Mouse (Mus musculus) limb, embryonic 10.5 days (tissue): ENCODE measurements around the gene Med25. TPM values are rescaled to one million over a fixed set of nuclear protein-coding genes. Genes with fewer than 3 reads are reported as not detected.

Experiments used
- DNase-seq: peaks from one replicate; pipeline ENCODE4 v3.0.0-alpha.2; 2017; ENCODE audit warnings: low spot score
- H3K27ac ChIP-seq: fragments of 300-500 bp; sonication (generic); 2 replicates; pipeline ENCODE4 v1.5.1; 2016; ENCODE audit warnings: mild to moderate bottlenecking
- H3K27me3 ChIP-seq: fragments of 300-500 bp; sonication (generic); 2 replicates; pipeline ENCODE4 v1.6.1; 2016; ENCODE audit warnings: low read depth, mild to moderate bottlenecking; ENCODE audit not compliant: poor library complexity, severe bottlenecking
- H3K36me3 ChIP-seq: fragments of 300-500 bp; sonication (generic); 2 replicates; pipeline ENCODE4 v1.6.1; 2016; ENCODE audit warnings: mild to moderate bottlenecking, moderate library complexity
- H3K4me1 ChIP-seq: fragments of 300-500 bp; sonication (generic); 2 replicates; pipeline ENCODE4 v1.6.1; 2016
- H3K4me3 ChIP-seq: fragments of 300-500 bp; sonication (generic); 2 replicates; pipeline ENCODE4 v1.5.1; 2016; ENCODE audit warnings: mild to moderate bottlenecking, moderate library complexity
- H3K9me3 ChIP-seq: fragments of 300-500 bp; sonication (generic); replicated peaks from 2 replicates; pipeline ENCODE4 v1.6.1; 2016; ENCODE audit warnings: mild to moderate bottlenecking
- WGBS: fragments of 180-500 bp; shearing (Covaris S2); methylation state at CpG from one replicate; pipeline ENCODE4 v1.1.7; 2016; 5-methylcytosine and 5-hydroxymethylcytosine counted together
- polyA plus RNA-seq: library from polyadenylated mRNA; unstranded; fragments of >200 nt; fragmentation: Nextera tagmentation; extraction: Ambion mirVana; gene quantifications from 2 replicates; pipeline ENCODE4 v1.2.1, GENCODE M21; 2016

The Med25 gene
- polyA plus RNA-seq, 1 experiment from 2014 or later, result 145 TPM

DNA sequence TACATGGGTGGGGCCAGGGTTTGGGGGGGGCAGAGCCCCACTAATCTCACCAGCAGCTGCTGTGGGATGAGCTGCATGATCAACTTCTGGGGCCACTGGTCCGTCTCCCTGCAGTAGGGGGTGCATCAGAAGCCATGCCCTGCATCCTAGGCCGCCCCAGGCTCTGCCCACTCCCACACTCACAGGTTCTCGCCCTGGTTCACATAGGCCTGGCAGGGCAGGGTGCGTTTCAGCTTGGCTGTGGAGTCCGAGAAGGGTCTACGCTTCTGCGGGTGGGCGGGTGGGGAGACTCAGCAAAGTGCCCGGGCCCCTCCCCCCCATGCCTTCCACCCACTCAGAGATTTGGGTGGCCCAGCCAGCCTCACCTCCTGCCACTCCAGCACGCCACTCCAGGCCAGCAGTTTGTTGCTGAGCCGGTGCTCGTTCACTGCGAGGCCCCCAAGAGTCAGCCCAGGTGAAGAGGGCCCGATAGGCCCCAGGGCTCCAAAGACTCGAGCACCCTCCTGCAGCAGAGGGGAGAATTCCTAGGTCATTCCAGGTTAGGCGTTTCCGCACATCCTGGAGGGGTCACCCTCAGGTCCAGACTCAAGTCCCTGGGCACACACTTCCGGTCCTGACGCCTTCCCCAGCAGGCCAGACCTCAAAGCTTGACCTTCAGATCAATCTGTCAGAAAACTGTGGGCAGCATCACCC, 25.4 kb downstream of the Med25 start:
- Histone ChIP-seq H3K4me1 (peaks cover 42% of the 10 kb centered on the region), H3K9me3 (no peaks in the 10 kb centered on the region), H3K36me3 (peaks cover 60% of the 10 kb centered on the region), H3K27ac (no peak overlapping the region; the same call in 1 of the 2 replicates), H3K4me3 (peak overlapping the region; percentile 98), H3K27me3 (no peaks in the 10 kb centered on the region)
- DNase-seq, result no peak
- WGBS, result 80% methylated on average over 19 of the region's 19 CpGs

DNA sequence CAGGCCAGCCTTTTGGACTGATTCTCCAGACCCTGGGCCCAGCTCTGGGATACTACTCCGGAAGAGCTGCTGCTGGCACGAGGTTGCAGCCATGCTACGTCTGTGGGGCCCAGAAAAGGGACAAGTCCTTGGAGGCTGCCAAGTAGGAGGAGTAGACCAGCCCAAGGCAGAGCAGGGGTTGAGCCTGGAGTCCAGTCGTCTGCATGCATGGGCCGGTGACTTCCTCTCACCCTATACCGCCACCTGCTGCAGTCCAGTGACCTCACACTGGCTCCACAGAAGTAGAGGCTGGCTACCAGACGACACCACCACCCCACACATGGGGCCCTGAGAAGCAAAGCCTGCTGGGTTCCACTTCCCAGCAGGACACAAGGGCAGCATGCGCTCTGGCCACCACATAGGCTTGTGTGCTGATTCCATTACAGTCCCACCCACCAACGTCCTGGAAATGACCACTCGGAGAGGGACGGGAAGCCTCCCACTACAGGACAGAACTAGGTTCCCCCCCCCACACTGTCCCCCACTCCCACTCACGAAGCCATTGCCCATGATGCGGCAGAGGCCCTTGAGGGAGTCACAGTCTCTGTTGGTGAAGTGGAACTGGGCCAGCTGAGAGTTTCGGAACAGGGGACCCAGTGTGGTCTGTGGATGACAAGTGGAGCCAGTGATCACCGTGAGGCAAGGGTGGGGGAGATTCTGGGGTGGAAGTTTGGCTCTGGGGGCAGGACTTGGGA, 26.1 kb downstream of the Med25 start:
- Histone ChIP-seq H3K9me3 (no peaks in the 10 kb centered on the region), H3K27me3 (no peaks in the 10 kb centered on the region), H3K4me1 (peaks cover 44% of the 10 kb centered on the region), H3K27ac (no peak overlapping the region; the same call in 1 of the 2 replicates), H3K4me3 (peak overlapping the region; percentile 98), H3K36me3 (peaks cover 67% of the 10 kb centered on the region)
- no peak for DNase-seq
- WGBS, result 74% methylated on average over 15 of the region's 15 CpGs

- H3K27ac ChIP-seq, result no peak overlapping the region
- WGBS, result 87% methylated on average over 24 of the region's 24 CpGs
- H3K27me3 ChIP-seq, result no peaks in the 10 kb centered on the region
- H3K36me3 ChIP-seq, result peaks cover 83% of the 10 kb centered on the region
- no peak for DNase-seq
- H3K4me1 ChIP-seq, result peaks cover 47% of the 10 kb centered on the region
- H3K9me3 ChIP-seq, result no peaks in the 10 kb centered on the region
- H3K4me3 ChIP-seq, result peak overlapping the region; percentile 7; the same call in 1 of the 2 replicates
Measured at GRCm38 (mm10) chr7:44864595-44865542, 27.6 kb downstream of the Med25 start.

- DNase-seq, result no peak
- Histone ChIP-seq H3K27ac (no peak overlapping the region), H3K27me3 (no peaks in the 10 kb centered on the region), H3K4me1 (peaks cover 43% of the 10 kb centered on the region), H3K36me3 (peaks cover 91% of the 10 kb centered on the region), H3K4me3 (no peak overlapping the region), H3K9me3 (no peaks in the 10 kb centered on the region)
- WGBS, result 90% methylated on average over 11 of the region's 11 CpGs
Measured at GRCm38 (mm10) chr7:44863982-44864494, 28.5 kb downstream of the Med25 start.

DNA sequence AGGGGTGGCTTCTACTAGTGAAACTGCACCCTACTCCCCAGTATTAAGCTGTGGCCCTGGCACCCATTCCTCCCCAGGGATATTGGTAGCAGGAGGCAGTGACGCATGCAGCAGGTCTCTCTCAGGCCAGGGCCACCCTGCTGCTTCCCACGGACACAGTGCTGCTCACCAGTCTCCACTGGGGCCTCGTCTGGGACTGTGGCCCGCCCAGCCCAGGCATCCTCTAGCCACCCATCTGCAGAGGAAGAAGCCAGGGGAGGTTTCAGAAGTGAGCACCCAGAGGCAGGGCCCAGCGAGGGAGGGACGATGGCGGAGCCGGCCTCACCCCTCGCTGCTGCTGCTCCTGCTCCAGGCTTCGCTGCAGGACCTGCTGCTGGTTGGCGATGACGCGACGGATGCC, 29.3 kb downstream of the Med25 start:
- peaks cover 45% of the 10 kb centered on the region for H3K4me1 ChIP-seq
- H3K27ac ChIP-seq, result no peak overlapping the region
- 94% methylated on average over 14 of the region's 14 CpGs for WGBS
- no peaks in the 10 kb centered on the region for H3K9me3 ChIP-seq
- H3K27me3 ChIP-seq, result no peaks in the 10 kb centered on the region
- 0 out of 2 replicates have a peak overlapping the region, but pooled peaks have one; percentile 6 for H3K4me3 ChIP-seq
- DNase-seq, result no peak
- H3K36me3 ChIP-seq, result peaks cover 91% of the 10 kb centered on the region

- H3K4me3 ChIP-seq, result no peak overlapping the region
- no peaks in the 10 kb centered on the region for H3K27me3 ChIP-seq
- DNase-seq, result no peak
- peaks cover 84% of the 10 kb centered on the region for H3K36me3 ChIP-seq
- H3K27ac ChIP-seq, result no peak overlapping the region
- H3K4me1 ChIP-seq, result peaks cover 45% of the 10 kb centered on the region
- 92% methylated on average over 8 of the region's 8 CpGs for WGBS
- no peaks in the 10 kb centered on the region for H3K9me3 ChIP-seq
Measured at GRCm38 (mm10) chr7:44862434-44862833, 30.1 kb downstream of the Med25 start.

GRCm38 (mm10) chr7:44861429-44861816, 31.1 kb downstream of the Med25 start:
- no peak for DNase-seq
- no peaks in the 10 kb centered on the region for H3K9me3 ChIP-seq
- 88% methylated on average over 14 of the region's 14 CpGs for WGBS
- H3K27me3 ChIP-seq, result no peaks in the 10 kb centered on the region
- peaks cover 74% of the 10 kb centered on the region for H3K36me3 ChIP-seq
- H3K4me1 ChIP-seq, result peaks cover 39% of the 10 kb centered on the region
- H3K4me3 ChIP-seq, result no peak overlapping the region
- H3K27ac ChIP-seq, result peak overlapping the region; percentile 34; the same call in 1 of the 2 replicates

DNA sequence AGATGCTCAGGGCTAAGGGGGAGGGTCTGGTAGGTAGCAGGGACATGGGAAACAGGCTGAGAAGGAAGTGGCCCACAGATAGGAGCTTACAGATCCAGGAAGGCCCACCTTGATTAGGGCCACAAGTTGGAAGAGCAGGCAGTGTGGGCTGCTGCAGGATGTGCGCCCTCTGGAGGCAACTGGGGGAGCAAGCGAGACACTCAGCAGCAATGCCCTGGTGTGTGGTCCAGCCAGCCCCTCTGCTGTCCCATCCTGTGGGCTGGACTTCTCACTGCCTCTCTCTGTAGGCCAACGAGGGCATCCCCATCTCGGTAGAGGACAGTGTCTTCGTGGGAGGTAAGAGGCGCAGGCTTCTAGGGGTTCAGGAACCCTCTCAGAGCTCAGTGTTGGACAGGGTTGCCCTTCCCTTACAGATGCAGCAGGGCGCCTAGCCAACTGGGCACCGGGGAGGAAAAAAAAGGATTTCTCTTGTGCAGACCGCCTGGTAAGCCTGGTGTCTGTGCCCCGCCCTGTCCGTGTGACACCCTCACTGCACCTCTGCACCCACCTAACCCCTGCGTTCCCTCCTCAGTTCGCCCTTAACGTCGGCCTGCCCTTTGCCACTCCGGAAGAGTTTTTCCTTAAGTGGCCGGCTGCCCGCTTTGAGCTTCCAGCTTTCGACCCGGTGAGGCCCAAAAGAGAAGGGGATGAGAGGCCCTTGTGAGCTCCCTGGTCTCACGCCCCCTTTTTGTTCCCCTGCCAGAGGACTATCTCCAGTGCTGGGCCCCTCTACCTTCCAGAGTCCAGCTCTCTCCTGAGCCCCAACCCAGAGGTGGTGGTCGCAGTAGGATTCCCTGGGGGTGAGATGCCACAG, 31.7 kb downstream of the Med25 start:
- peaks cover 37% of the 10 kb centered on the region for H3K4me1 ChIP-seq
- H3K27ac ChIP-seq, result peak overlapping the region; percentile 34; the same call in 1 of the 2 replicates
- no peaks in the 10 kb centered on the region for H3K27me3 ChIP-seq
- peaks cover 68% of the 10 kb centered on the region for H3K36me3 ChIP-seq
- WGBS, result 64% methylated on average over 22 of the region's 22 CpGs
- no peaks in the 10 kb centered on the region for H3K9me3 ChIP-seq
- peak; percentile 84 for DNase-seq
- H3K4me3 ChIP-seq, result 0 out of 2 replicates have a peak overlapping the region, but pooled peaks have one; percentile 11

DNA sequence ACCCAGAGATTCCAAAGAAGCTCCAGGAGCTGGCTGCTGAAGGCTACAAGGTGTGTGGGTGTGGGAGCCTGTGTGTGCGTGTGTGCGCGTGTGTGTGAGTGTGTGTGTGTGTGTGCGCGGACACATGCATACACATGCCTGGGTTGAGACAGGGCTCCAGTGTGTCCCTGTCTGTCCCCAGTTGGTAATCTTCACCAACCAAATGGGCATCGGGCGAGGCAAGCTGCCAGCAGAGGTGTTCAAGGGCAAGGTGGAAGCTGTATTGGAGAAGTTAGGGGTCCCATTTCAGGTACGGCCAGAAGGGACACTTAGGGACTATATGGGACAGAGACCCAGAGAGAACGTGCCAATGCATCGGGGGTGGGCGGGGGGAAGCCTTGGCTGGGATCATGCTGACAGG, 32.6 kb downstream of the Med25 start:
- H3K27ac ChIP-seq, result no peak overlapping the region
- no peak overlapping the region for H3K4me3 ChIP-seq
- DNase-seq, result no peak
- peaks cover 42% of the 10 kb centered on the region for H3K4me1 ChIP-seq
- H3K9me3 ChIP-seq, result no peaks in the 10 kb centered on the region
- WGBS, result 93% methylated on average over 11 of the region's 11 CpGs
- H3K27me3 ChIP-seq, result no peaks in the 10 kb centered on the region
- peaks cover 59% of the 10 kb centered on the region for H3K36me3 ChIP-seq

GRCm38 (mm10) chr7:44857905-44858304, 34.6 kb downstream of the Med25 start:
- peak overlapping the region; percentile 89; the same call in 1 of the 2 replicates for H3K27ac ChIP-seq
- peak overlapping the region; percentile 69 for H3K4me3 ChIP-seq
- H3K9me3 ChIP-seq, result no peaks in the 10 kb centered on the region
- peaks cover 59% of the 10 kb centered on the region for H3K4me1 ChIP-seq
- H3K36me3 ChIP-seq, result peaks cover 43% of the 10 kb centered on the region
- no peak for DNase-seq
- WGBS, result 31% methylated on average over 8 of the region's 8 CpGs
- H3K27me3 ChIP-seq, result no peaks in the 10 kb centered on the region

DNA sequence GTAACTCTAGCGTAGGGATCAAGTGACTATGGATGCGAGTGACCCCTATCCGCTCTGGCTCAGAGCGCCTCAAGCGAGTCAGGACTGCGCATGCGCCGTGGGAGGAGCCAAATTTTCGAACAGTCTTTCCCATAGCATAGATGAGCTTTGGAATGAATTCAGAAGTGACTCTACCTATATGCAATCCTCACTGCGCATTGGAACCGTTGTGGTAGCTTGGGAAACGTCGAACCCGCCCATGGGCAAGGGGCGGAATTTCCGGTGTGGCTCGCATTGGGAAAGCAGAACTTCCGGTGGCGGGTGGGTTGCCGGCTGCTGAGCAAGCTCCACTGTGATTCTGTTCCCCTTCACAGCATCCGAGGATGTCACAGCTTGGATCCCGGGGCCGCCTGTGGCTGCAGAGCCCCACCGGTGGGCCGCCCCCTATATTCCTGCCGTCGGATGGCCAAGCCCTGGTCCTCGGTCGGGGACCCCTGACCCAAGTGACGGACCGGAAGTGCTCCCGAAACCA, 35.4 kb downstream of the Med25 start, which contains the start of gene Pnkp:
Gene Pnkp, plus strand, starts transcription at position 98 of the 511 bp plus-strand sequence.
- Histone ChIP-seq H3K9me3 (no peaks in the 10 kb centered on the region), H3K36me3 (peaks cover 43% of the 10 kb centered on the region), H3K27ac (peak within 1 kb of the TSS; percentile 89), H3K27me3 (no peaks in the 10 kb centered on the region), H3K4me1 (peaks cover 65% of the 10 kb centered on the region), H3K4me3 (peak within 1 kb of the TSS; percentile 69)
- under 1% methylated on average over 32 of the region's 32 CpGs for WGBS
- peak; percentile 93 for DNase-seq
